Mouse (Mus musculus): ENCODE measurements around the gene Etv6. TPM values are rescaled to one million over a fixed set of nuclear protein-coding genes. Genes with fewer than 3 reads are reported as not detected.

The Etv6 gene
- polyA plus RNA-seq, 1 experiment from 2014 or later = 12.6 TPM

DNA sequence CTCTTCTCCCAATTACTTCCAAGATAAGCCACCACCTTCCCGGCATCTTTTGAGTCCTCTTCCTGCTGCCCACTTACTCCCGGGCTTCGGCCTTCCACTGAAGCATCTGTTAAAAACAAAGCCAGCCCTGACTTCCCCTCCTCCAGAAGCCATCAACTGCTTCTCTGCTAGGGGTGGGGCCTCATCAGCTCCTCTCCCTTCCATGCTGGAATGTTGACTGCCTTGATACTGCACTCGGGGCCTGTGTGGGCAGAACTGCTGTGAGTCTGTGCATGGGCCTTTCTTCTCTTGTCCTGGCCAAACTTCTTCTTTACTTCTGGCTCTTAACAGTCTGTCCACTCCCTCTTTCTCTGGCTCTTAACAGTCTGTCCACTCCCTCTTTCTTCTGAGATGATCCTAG lies 83.6 kb downstream of the Etv6 start:
- Histone ChIP-seq H3K27me3 (ENCODE audit: control insufficient read depth, insufficient read depth, low read depth, low read length) (no peaks in the 10 kb centered on the region), H3K4me2 (ENCODE audit: low read depth, low read length) (no peak overlapping the region), H3K36me3 (ENCODE audit: control insufficient read depth, insufficient read depth, low read length) (no peaks in the 10 kb centered on the region; the same call in 1 of the 2 replicates), H3K4me1 (replicated peaks; ENCODE audit: control insufficient read depth, insufficient read depth, low read length) (peaks cover 11% of the 10 kb centered on the region), H3K4me3 (ENCODE audit: low read length) (no peak overlapping the region), H3K9me3 (ENCODE audit: control insufficient read depth, low read length) (no peaks in the 10 kb centered on the region), H3K9ac (ENCODE audit: low read length) (no peak overlapping the region), H3K27ac (ENCODE audit: low read length) (no peak overlapping the region)
- peak; percentile 72 for ATAC-seq (ENCODE audit: low read depth)
- WGBS = 5% methylated on average over 4 of the region's 4 CpGs

DNA sequence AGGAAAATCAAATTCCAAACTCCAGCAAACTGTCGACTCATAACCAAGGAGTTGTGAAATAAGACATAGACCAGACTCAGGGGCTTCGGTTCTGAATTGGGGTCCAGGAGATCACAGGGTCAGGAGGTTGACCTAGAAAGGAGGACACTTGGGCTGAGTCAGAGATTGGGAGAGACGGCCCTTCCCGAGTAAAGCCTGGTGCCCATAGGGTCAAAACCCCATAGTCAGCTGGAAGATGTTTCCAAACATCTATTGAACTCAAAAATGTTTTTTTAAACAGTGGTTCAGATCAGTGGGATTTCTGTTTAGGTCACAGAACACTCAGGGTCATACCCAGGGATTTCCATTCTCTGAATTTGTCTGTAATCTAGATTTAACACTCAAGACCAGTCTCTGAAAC lies 84.7 kb downstream of the Etv6 start:
- no peaks in the 10 kb centered on the region; the same call in 1 of the 2 replicates for H3K36me3 ChIP-seq (ENCODE audit: control insufficient read depth, insufficient read depth, low read length)
- ATAC-seq (ENCODE audit: low read depth) = 0 out of 2 replicates have a peak, but pooled peaks have one; percentile 20
- H3K4me1 ChIP-seq (replicated peaks; ENCODE audit: control insufficient read depth, insufficient read depth, low read length) = peaks cover 13% of the 10 kb centered on the region
- no peaks in the 10 kb centered on the region for H3K9me3 ChIP-seq (ENCODE audit: control insufficient read depth, low read length)
- H3K9ac ChIP-seq (ENCODE audit: low read length) = no peak overlapping the region; the same call in 1 of the 2 replicates
- no peak overlapping the region for H3K4me2 ChIP-seq (ENCODE audit: low read depth, low read length)
- H3K4me3 ChIP-seq (ENCODE audit: low read length) = no peak overlapping the region
- WGBS = 57% methylated on average over 4 of the region's 4 CpGs
- no peaks in the 10 kb centered on the region for H3K27me3 ChIP-seq (ENCODE audit: control insufficient read depth, insufficient read depth, low read depth, low read length)
- H3K27ac ChIP-seq (ENCODE audit: low read length) = no peak overlapping the region

- H3K4me3 ChIP-seq (ENCODE audit: low read length) = no peak overlapping the region
- no peaks in the 10 kb centered on the region for H3K27me3 ChIP-seq (ENCODE audit: control insufficient read depth, insufficient read depth, low read depth, low read length)
- H3K9me3 ChIP-seq (ENCODE audit: control insufficient read depth, low read length) = no peaks in the 10 kb centered on the region
- no peaks in the 10 kb centered on the region for H3K36me3 ChIP-seq (ENCODE audit: control insufficient read depth, insufficient read depth, low read length)
- peaks cover 13% of the 10 kb centered on the region for H3K4me1 ChIP-seq (replicated peaks; ENCODE audit: control insufficient read depth, insufficient read depth, low read length)
- no peak overlapping the region for H3K9ac ChIP-seq (ENCODE audit: low read length)
- H3K4me2 ChIP-seq (ENCODE audit: low read depth, low read length) = 0 out of 2 replicates have a peak overlapping the region, but pooled peaks have one; percentile 6
- H3K27ac ChIP-seq (ENCODE audit: low read length) = peak overlapping the region; percentile 5; the same call in 1 of the 2 replicates
- ATAC-seq (ENCODE audit: low read depth) = peak; percentile 26; the same call in 1 of the 2 replicates
- WGBS = 37% methylated on average over 12 of the region's 12 CpGs
Measured at GRCm38 (mm10) chr6:134120712-134121111, 85.2 kb downstream of the Etv6 start.

- H3K9me3 ChIP-seq (ENCODE audit: control insufficient read depth, low read length) = no peaks in the 10 kb centered on the region
- H3K27ac ChIP-seq (ENCODE audit: low read length) = no peak overlapping the region
- 78% methylated on average over 5 of the region's 5 CpGs for WGBS
- H3K36me3 ChIP-seq (ENCODE audit: control insufficient read depth, insufficient read depth, low read length) = no peaks in the 10 kb centered on the region
- ATAC-seq (ENCODE audit: low read depth) = no peak
- no peaks in the 10 kb centered on the region for H3K27me3 ChIP-seq (ENCODE audit: control insufficient read depth, insufficient read depth, low read depth, low read length)
- no peak overlapping the region for H3K4me2 ChIP-seq (ENCODE audit: low read depth, low read length)
- no peak overlapping the region for H3K4me3 ChIP-seq (ENCODE audit: low read length)
- H3K9ac ChIP-seq (ENCODE audit: low read length) = no peak overlapping the region
- H3K4me1 ChIP-seq (replicated peaks; ENCODE audit: control insufficient read depth, insufficient read depth, low read length) = peaks cover 13% of the 10 kb centered on the region
Measured at GRCm38 (mm10) chr6:134122945-134123344, 87.4 kb downstream of the Etv6 start.

DNA sequence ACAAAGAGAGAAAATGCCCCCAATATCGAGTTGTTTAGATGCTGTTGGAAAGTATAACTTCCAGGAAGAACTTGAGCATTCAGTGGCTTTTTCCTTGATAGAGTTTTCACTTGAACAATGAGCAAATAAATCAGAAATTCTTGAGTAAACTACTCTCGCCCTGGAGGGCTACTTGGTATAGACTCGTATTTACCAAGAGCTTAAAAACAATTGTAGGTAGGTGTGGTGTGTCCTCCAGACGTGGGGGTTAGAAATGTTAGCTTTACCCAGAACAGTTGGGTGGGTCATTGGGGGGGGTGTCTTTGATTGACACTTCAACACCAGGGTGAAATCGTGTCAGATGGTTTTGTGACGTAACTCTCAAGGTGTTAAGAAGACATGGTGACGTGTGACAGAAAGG lies 88.0 kb downstream of the Etv6 start:
- Histone ChIP-seq H3K27ac (ENCODE audit: low read length) (no peak overlapping the region), H3K27me3 (ENCODE audit: control insufficient read depth, insufficient read depth, low read depth, low read length) (no peaks in the 10 kb centered on the region), H3K4me1 (replicated peaks; ENCODE audit: control insufficient read depth, insufficient read depth, low read length) (peaks cover 13% of the 10 kb centered on the region), H3K4me2 (ENCODE audit: low read depth, low read length) (no peak overlapping the region), H3K9me3 (ENCODE audit: control insufficient read depth, low read length) (no peaks in the 10 kb centered on the region), H3K4me3 (ENCODE audit: low read length) (no peak overlapping the region), H3K9ac (ENCODE audit: low read length) (no peak overlapping the region), H3K36me3 (ENCODE audit: control insufficient read depth, insufficient read depth, low read length) (no peaks in the 10 kb centered on the region)
- 53% methylated on average over 7 of the region's 7 CpGs for WGBS
- ATAC-seq (ENCODE audit: low read depth) = 0 out of 2 replicates have a peak, but pooled peaks have one; percentile 37

- WGBS = 91% methylated on average over 10 of the region's 10 CpGs
- no peak overlapping the region for H3K4me2 ChIP-seq (ENCODE audit: low read depth, low read length)
- no peak overlapping the region for H3K27ac ChIP-seq (ENCODE audit: low read length)
- peaks cover 10% of the 10 kb centered on the region for H3K4me1 ChIP-seq (replicated peaks; ENCODE audit: control insufficient read depth, insufficient read depth, low read length)
- H3K27me3 ChIP-seq (ENCODE audit: control insufficient read depth, insufficient read depth, low read depth, low read length) = no peaks in the 10 kb centered on the region
- peaks cover 7% of the 10 kb centered on the region; the same call in 1 of the 2 replicates for H3K36me3 ChIP-seq (ENCODE audit: control insufficient read depth, insufficient read depth, low read length)
- no peak for ATAC-seq (ENCODE audit: low read depth)
- no peak overlapping the region for H3K9ac ChIP-seq (ENCODE audit: low read length)
- no peaks in the 10 kb centered on the region; the same call in 1 of the 2 replicates for H3K9me3 ChIP-seq (ENCODE audit: control insufficient read depth, low read length)
- no peak overlapping the region for H3K4me3 ChIP-seq (ENCODE audit: low read length)
Measured at GRCm38 (mm10) chr6:134124256-134124655, 88.8 kb downstream of the Etv6 start.

DNA sequence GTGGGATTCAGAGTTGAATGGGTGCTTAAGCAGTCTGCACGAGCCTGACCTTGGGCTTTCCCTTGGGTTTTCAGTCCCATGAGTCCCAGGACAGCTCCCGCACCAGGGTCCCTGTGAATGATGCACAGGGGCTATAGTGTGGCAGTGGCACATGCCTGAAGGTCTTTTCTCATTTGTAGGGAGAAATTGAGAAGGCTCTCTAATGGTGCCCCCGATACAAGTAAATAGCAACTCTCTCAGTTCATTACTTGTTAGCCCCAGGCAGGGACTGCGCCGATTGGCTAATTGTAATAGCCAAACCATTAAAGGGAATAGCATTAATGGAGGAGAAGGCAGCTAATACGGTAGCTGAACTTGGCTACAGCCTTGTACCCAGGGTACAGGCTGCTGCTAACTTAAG lies 92.5 kb downstream of the Etv6 start:
- Histone ChIP-seq H3K27ac (ENCODE audit: low read length) (no peak overlapping the region), H3K4me2 (ENCODE audit: low read depth, low read length) (no peak overlapping the region), H3K9me3 (ENCODE audit: control insufficient read depth, low read length) (no peaks in the 10 kb centered on the region; the same call in 1 of the 2 replicates), H3K27me3 (ENCODE audit: control insufficient read depth, insufficient read depth, low read depth, low read length) (no peaks in the 10 kb centered on the region), H3K4me3 (ENCODE audit: low read length) (no peak overlapping the region), H3K9ac (ENCODE audit: low read length) (no peak overlapping the region), H3K36me3 (ENCODE audit: control insufficient read depth, insufficient read depth, low read length) (peaks cover 9% of the 10 kb centered on the region; the same call in 1 of the 2 replicates), H3K4me1 (replicated peaks; ENCODE audit: control insufficient read depth, insufficient read depth, low read length) (peaks cover 9% of the 10 kb centered on the region; the same call in 1 of the 2 replicates)
- 89% methylated on average over 6 of the region's 6 CpGs for WGBS
- ATAC-seq (ENCODE audit: low read depth) = no peak

DNA sequence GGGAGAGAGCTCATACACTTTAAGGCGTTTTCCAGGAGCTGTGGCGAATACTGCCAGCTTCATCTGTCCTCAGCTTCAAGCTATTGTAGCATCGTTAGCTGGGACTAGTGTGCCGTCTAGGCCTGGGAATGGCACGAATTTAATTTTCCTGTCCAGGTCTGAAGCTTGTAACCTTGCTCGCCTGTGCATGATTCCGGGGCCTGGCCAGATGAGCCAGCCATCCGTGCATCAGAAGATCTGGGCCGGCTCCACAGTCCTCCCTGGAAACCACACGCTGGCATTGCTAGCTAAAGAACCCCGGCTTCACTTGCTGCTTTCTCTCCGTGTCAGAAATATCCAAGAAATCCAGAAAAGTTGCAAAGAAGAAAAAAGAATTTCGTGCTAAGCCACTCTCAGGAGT lies 93.1 kb downstream of the Etv6 start:
- H3K9ac ChIP-seq (ENCODE audit: low read length) = no peak overlapping the region
- 93% methylated on average over 13 of the region's 13 CpGs for WGBS
- H3K36me3 ChIP-seq (ENCODE audit: control insufficient read depth, insufficient read depth, low read length) = peaks cover 9% of the 10 kb centered on the region; the same call in 1 of the 2 replicates
- no peak overlapping the region for H3K4me3 ChIP-seq (ENCODE audit: low read length)
- H3K27ac ChIP-seq (ENCODE audit: low read length) = no peak overlapping the region
- no peaks in the 10 kb centered on the region for H3K27me3 ChIP-seq (ENCODE audit: control insufficient read depth, insufficient read depth, low read depth, low read length)
- peaks cover 9% of the 10 kb centered on the region; the same call in 1 of the 2 replicates for H3K4me1 ChIP-seq (replicated peaks; ENCODE audit: control insufficient read depth, insufficient read depth, low read length)
- no peak for ATAC-seq (ENCODE audit: low read depth)
- no peaks in the 10 kb centered on the region; the same call in 1 of the 2 replicates for H3K9me3 ChIP-seq (ENCODE audit: control insufficient read depth, low read length)
- H3K4me2 ChIP-seq (ENCODE audit: low read depth, low read length) = no peak overlapping the region

GRCm38 (mm10) chr6:134129848-134130247 lies 94.3 kb downstream of the Etv6 start:
- Histone ChIP-seq H3K4me2 (ENCODE audit: low read depth, low read length) (no peak overlapping the region), H3K27ac (ENCODE audit: low read length) (no peak overlapping the region), H3K9me3 (ENCODE audit: control insufficient read depth, low read length) (no peaks in the 10 kb centered on the region; the same call in 1 of the 2 replicates), H3K9ac (ENCODE audit: low read length) (no peak overlapping the region), H3K4me3 (ENCODE audit: low read length) (no peak overlapping the region), H3K36me3 (ENCODE audit: control insufficient read depth, insufficient read depth, low read length) (peaks cover 9% of the 10 kb centered on the region; the same call in 1 of the 2 replicates), H3K27me3 (ENCODE audit: control insufficient read depth, insufficient read depth, low read depth, low read length) (no peaks in the 10 kb centered on the region), H3K4me1 (replicated peaks; ENCODE audit: control insufficient read depth, insufficient read depth, low read length) (peaks cover 9% of the 10 kb centered on the region; the same call in 1 of the 2 replicates)
- peak; percentile 84 for ATAC-seq (ENCODE audit: low read depth)
- 61% methylated on average over 7 of the region's 7 CpGs for WGBS
